Mouse (Mus musculus) small intestine, adult 2 months (tissue): ENCODE results near the gene Rpf1. TPM values are rescaled to one million over a fixed set of nuclear protein-coding genes. Genes with fewer than 3 reads are reported as not detected.

Experiments used
- H3K27ac ChIP-seq: fragments of 200-500 bp; 2 replicates; pipeline ENCODE4 v1.5.1; 2012; ENCODE audit warnings: low read depth, low read length, control low read depth, inconsistent platforms; ENCODE audit not compliant: insufficient read depth
- H3K27me3 ChIP-seq: fragments of 200-500 bp; 2 replicates; pipeline ENCODE4 v1.6.1; 2012; ENCODE audit warnings: mild to moderate bottlenecking, moderate library complexity, low read length, inconsistent platforms; ENCODE audit not compliant: control insufficient read depth, insufficient read depth
- H3K36me3 ChIP-seq: fragments of 200-500 bp; 2 replicates; pipeline ENCODE4 v1.6.1; 2012; ENCODE audit warnings: mild to moderate bottlenecking, low read length, control low read depth, inconsistent platforms; ENCODE audit not compliant: control insufficient read depth, insufficient read depth
- H3K4me1 ChIP-seq: fragments of 200-500 bp; 2 replicates; pipeline ENCODE4 v1.6.1; 2012; ENCODE audit warnings: low read length, inconsistent platforms, mixed read lengths; ENCODE audit not compliant: control insufficient read depth, insufficient read depth, insufficient read length
- H3K4me3 ChIP-seq: fragments of 200-500 bp; 2 replicates; pipeline ENCODE4 v1.5.1; 2012; ENCODE audit warnings: low read depth, mild to moderate bottlenecking, control low read depth, inconsistent platforms, low read length, moderate library complexity
- CTCF ChIP-seq: fragments of 200-500 bp; IDR thresholded peaks from 2 replicates; pipeline ENCODE4 v1.5.1; 2012; ENCODE audit warnings: low read depth, mild to moderate bottlenecking, control low read depth, inconsistent platforms, low read length, moderate library complexity, mixed read lengths; ENCODE audit not compliant: insufficient replicate concordance, insufficient read length; ENCODE audit errors: extremely low read depth
- POLR2A ChIP-seq: fragments of 200-500 bp; IDR thresholded peaks from 2 replicates; pipeline ENCODE4 v1.6.1; 2012; ENCODE audit warnings: low read depth, mild to moderate bottlenecking, control low read depth, inconsistent platforms, low read length, moderate library complexity
- WGBS: fragments of 180-500 bp; shearing (Covaris S2); methylation state at CpG from one replicate; pipeline ENCODE4 v1.1.7; 2018; 5-methylcytosine and 5-hydroxymethylcytosine counted together
- polyA plus RNA-seq: library from polyadenylated mRNA; depleted of rRNA; stranded (reverse); fragments of >200 nt; gene quantifications from 2 replicates; pipeline ENCODE4 v1.2.3, GENCODE M21; 2012; rRNA removed

The Rpf1 gene
- polyA plus RNA-seq, 1 experiment: 2.4 TPM

DNA sequence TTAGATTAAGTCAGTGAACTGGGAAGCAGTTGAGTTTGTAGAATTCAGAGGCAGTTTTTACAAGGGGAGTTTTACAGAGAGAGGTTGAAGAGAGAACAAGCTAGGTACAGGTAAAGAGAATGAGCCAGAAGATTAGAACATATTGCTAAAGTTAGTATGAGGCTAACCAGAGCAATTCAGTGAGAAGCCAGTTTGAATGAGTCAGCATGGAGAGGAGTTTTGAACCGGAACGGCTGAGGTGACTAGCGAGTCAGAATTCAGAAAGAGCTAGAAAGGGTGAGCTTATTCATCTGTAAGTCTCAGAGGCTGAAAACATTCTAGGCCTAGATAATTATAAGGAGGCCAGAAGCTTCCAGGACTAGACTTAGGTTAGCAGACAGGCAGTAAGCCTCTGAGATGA lies 46.8 kb downstream of the Rpf1 start:
- Histone ChIP-seq H3K27me3 (no peaks in the 10 kb centered on the region), H3K4me3 (no peak overlapping the region), H3K36me3 (no peaks in the 10 kb centered on the region), H3K27ac (no peak overlapping the region), H3K4me1 (no peaks in the 10 kb centered on the region)
- WGBS: 94% methylated on average over 3 of the region's 3 CpGs
- no peak for TF ChIP-seq CTCF

DNA sequence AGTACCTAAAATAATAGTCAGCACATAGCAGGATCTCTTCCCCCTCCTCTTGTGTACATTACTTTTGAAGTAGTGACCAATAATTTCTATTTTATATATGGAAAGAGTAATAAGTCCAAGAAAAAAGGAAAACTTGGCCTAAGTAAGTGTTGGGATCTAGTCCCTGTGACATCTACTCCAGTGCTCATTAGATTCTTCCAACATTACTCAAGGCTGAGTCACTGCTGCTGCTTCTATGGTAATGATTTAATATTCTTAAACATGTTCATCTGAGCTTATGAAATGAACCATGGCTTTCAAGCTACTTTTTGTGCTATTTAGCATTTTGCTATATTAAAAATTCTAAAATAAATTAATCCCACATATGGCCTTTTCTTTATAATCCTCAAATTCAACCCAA lies 47.5 kb downstream of the Rpf1 start:
- Histone ChIP-seq H3K27ac (no peak overlapping the region), H3K27me3 (no peaks in the 10 kb centered on the region)
- TF ChIP-seq POLR2A (no peak), CTCF (no peak)

DNA sequence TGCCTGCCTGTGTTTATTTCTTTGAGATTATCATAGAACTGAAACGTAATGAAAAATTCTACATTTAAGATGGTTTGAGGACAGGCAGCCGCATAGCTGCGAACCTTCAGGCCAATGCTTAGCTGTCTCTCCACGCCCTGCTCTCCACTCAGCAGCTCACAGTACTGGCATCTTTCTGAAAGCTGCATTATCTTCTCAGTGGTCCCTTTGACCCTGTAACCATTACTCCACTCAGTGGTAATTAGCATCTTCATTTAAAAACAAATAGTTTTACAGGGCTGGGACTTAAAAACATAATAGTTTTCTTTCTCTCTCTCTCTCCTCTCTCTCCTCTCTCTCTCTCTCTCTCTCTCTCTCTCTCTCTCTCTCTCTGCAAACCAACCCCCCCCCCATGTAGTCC lies 48.6 kb downstream of the Rpf1 start:
- Histone ChIP-seq H3K27me3 (no peaks in the 10 kb centered on the region), H3K27ac (no peak overlapping the region), H3K4me1 (no peaks in the 10 kb centered on the region), H3K36me3 (no peaks in the 10 kb centered on the region), H3K4me3 (no peak overlapping the region)
- WGBS: 85% methylated on average over 4 of the region's 4 CpGs
- TF ChIP-seq CTCF: no peak

More for the DNA sequence above, 47.5 kb downstream of the Rpf1 start:
- H3K4me3 ChIP-seq: no peak overlapping the region
- H3K36me3 ChIP-seq: no peaks in the 10 kb centered on the region
- H3K4me1 ChIP-seq: no peaks in the 10 kb centered on the region

DNA sequence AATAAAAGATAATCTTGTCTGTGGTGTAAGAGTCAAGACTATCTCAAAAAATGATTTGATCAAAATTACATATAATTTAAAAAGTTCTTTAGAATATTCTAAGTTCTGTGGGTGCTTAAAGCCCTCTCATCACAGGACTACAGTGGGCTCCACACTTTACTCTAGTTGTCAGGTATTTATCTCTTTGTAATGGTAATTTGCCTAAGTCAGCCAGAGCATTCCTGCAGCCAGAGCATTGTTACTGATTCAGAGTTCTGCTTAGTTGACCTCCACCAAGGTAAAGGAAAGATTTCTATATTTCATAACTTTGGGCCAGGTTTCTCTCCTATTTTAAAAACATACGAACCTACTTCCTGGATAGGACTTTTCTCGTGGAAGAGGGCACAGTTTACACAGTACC lies 52.0 kb downstream of the Rpf1 start:
- Histone ChIP-seq H3K4me1 (no peaks in the 10 kb centered on the region), H3K36me3 (no peaks in the 10 kb centered on the region), H3K4me3 (no peak overlapping the region), H3K27ac (no peak overlapping the region), H3K27me3 (no peaks in the 10 kb centered on the region)
- TF ChIP-seq POLR2A (no peak), CTCF (no peak)
- 64% methylated on average over 2 of the region's 2 CpGs for WGBS

DNA sequence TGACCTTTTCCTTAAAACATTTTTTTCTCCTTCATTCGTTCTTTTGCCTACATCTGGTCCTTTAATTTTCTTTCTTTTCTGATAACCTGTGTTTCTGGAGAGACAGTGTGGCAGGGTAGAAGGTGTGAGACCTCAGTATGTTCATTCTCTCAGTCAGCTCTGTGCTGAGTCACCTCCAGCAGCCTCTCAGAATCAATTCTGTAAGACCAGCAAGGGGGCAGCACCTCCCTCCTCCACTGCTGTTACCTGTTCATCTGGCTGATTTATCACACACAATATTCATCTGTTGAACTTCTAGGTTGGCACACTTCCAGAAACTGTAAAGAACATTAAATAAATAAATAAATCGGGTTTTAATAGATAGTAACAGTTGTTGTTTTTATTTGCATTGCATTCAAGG lies 58.3 kb downstream of the Rpf1 start:
- H3K27me3 ChIP-seq: no peaks in the 10 kb centered on the region
- no peaks in the 10 kb centered on the region for H3K4me1 ChIP-seq
- H3K4me3 ChIP-seq: no peak overlapping the region
- TF ChIP-seq POLR2A: no peak
- TF ChIP-seq CTCF: no peak
- WGBS: 41% methylated on average over 2 of the region's 2 CpGs
- no peak overlapping the region for H3K27ac ChIP-seq
- 0 out of 2 replicates have a peak, but pooled peaks cover 2% of the 10 kb centered on the region for H3K36me3 ChIP-seq

Other genes with a start within 250 kb of the Rpf1 start
- gene Ssx2ip, start 116.8 kb downstream of the Rpf1 start, polyA plus RNA-seq: 6.3 and 9.6 TPM in 2 replicates
- gene Ctbs, start 71.6 kb downstream of the Rpf1 start, polyA plus RNA-seq: 0.41 and 0.70 TPM in 2 replicates
- gene Spata1, start 21.7 kb downstream of the Rpf1 start, polyA plus RNA-seq: 0.11 and 0.19 TPM in 2 replicates
- gene Gng5, start 21.6 kb downstream of the Rpf1 start, polyA plus RNA-seq: 270 and 435 TPM in 2 replicates
- gene Uox, start 49.0 kb upstream of the Rpf1 start, polyA plus RNA-seq: 0.11 TPM in 1 of 2 replicates, not detected in the other
- not detected in 2 replicates for gene Dnase2b, start 94.2 kb upstream of the Rpf1 start, polyA plus RNA-seq
- gene 4930503B20Rik, start 129.9 kb upstream of the Rpf1 start, polyA plus RNA-seq: not detected in 2 replicates
- not detected in 2 replicates for gene Samd13, start 164.2 kb upstream of the Rpf1 start, polyA plus RNA-seq